In genomic region chr9:108153516-108154448, GRCm38 (mm10) we compare ENCODE assay signal across 12 mouse cellular contexts. TPM values are rescaled to one million over a fixed set of nuclear protein-coding genes. Genes with fewer than 3 reads are reported as not detected.
A peak's percentile ranks its signal among the peaks of the same experiment; 100 is the strongest.
DNase-seq lines count a peak whose midpoint lies in the region; ATAC-seq lines count a peak whose summit lies in the region.
"Had no signal": no experiment of that assay in that cellular context is flagged by ENCODE, and none has a peak within 500 bp of the region (broad histone marks: within the 10 kb centered on the region; RNA-seq: fewer than 3 reads in every experiment).

No protein-coding gene starts in this region.

- ATAC-seq in heart, embryonic 12.5 days (ENCODE audit: insufficient number of reproducible peaks, low FRiP score) = no peak
- ATAC-seq: liver, embryonic 12.5 days had no signal

- intact Hi-C loops in left cerebral cortex, postnatal 36 days (cut with DNase I) = loop anchor here (1.0 to 5.0 kb wide), 2 partner anchors 16 to 34 kb away; no protein-coding TSS in a partner anchor

- H3K9ac ChIP-seq in heart, embryonic 12.5 days = no peak overlapping the region
- H3K9ac ChIP-seq: hindbrain, embryonic 15.5 days; liver, embryonic 12.5 days had no signal

- H3K4me2 ChIP-seq in heart, embryonic 12.5 days = no peak overlapping the region
- H3K4me2 ChIP-seq: heart, embryonic 11.5 days; hindbrain, embryonic 15.5 days; liver, embryonic 12.5 days had no signal

- H3K27me3 ChIP-seq in heart, embryonic 12.5 days (replicated peaks) = no peaks in the 10 kb centered on the region; the same call in 1 of the 2 replicates
- H3K27me3 ChIP-seq: hindbrain, embryonic 15.5 days had no signal

- DNase-seq in left cerebral cortex, adult 18-20 months (ENCODE audit: low spot score in 2 of 2) = peak; percentile 65 to 74
- no peak for DNase-seq in left cerebral cortex, adult 11 months (ENCODE audit: low spot score)
- peak; percentile 92 for DNase-seq in cerebellum, adult 11 months
- peak; percentile 92 to 95 for DNase-seq in cerebellum, postnatal 36 days
- DNase-seq in left cerebral cortex, postnatal 36 days (ENCODE audit: low spot score in 2 of 2) = peak; percentile 68 to 80
- no peak for DNase-seq in adrenal gland, adult 2 months
- no peak for DNase-seq in kidney, postnatal 25 days
- DNase-seq: lung, postnatal 4 days had no signal

- no peak overlapping the region for H3K27ac ChIP-seq in heart, embryonic 12.5 days (ENCODE audit: poor library complexity, severe bottlenecking)
- H3K27ac ChIP-seq: hindbrain, embryonic 15.5 days; liver, embryonic 12.5 days had no signal

- 73% methylated on average over 12 of the region's 12 CpGs for WGBS in heart, embryonic 12.5 days

- no peaks in the 10 kb centered on the region for H3K4me1 ChIP-seq in heart, embryonic 12.5 days (replicated peaks)
- H3K4me1 ChIP-seq: hindbrain, embryonic 15.5 days; liver, embryonic 12.5 days had no signal

- H3K9me3 ChIP-seq in heart, embryonic 12.5 days (replicated peaks) = 0 out of 2 replicates have a peak, but pooled peaks cover 7% of the 10 kb centered on the region
- H3K9me3 ChIP-seq: hindbrain, embryonic 15.5 days; liver, embryonic 12.5 days had no signal

- no peak overlapping the region for H3K4me3 ChIP-seq in heart, embryonic 12.5 days
- H3K4me3 ChIP-seq: hindbrain, embryonic 15.5 days; liver, embryonic 12.5 days had no signal

- H3K36me3 ChIP-seq in heart, embryonic 12.5 days = no peaks in the 10 kb centered on the region
- H3K36me3 ChIP-seq: hindbrain, embryonic 15.5 days; liver, embryonic 12.5 days had no signal

RNA-seq across cellular contexts. Expression of gene Bsn, which starts 36.4 kb away (rescaled TPM):
- 100 to 1,000 TPM; 243 to 246 TPM for total RNA-seq in left cerebral cortex, adult 18-20 months (2021)
- total RNA-seq in left cerebral cortex, postnatal 36 days (2021) = 100 to 1,000 TPM; 269 to 307 TPM
- 1 to 10 TPM; 5.0 to 5.2 TPM for total RNA-seq in adrenal gland, adult 2 months (2021)
- 4.1 and 4.3 TPM in 2 replicates for polyA plus RNA-seq in adrenal gland, adult 2 months (2012; rRNA removed)
- polyA plus RNA-seq in heart, embryonic 12.5 days (2016; fragmentation: Nextera tagmentation; extraction: Ambion mirVana) = 0.39 and 0.50 TPM in 2 replicates

RNA-seq across cellular contexts. Expression of gene Apeh, which starts 59.4 kb away (rescaled TPM):
- total RNA-seq in left cerebral cortex, adult 18-20 months (2021) = 10 to 100 TPM; 29.2 to 32.2 TPM
- total RNA-seq in left cerebral cortex, postnatal 36 days (2021) = 10 to 100 TPM; 23.9 to 39.4 TPM
- total RNA-seq in adrenal gland, adult 2 months (2021) = 10 to 100 TPM; 90.2 to 91.6 TPM
- 96.2 and 121 TPM in 2 replicates for polyA plus RNA-seq in adrenal gland, adult 2 months (2012; rRNA removed)
- 48.0 and 51.1 TPM in 2 replicates for polyA plus RNA-seq in heart, embryonic 12.5 days (2016; fragmentation: Nextera tagmentation; extraction: Ambion mirVana)

Comparison
In these comparisons a context has a peak if more than half of its experiments do, and no peak if none do; other contexts are left out.
1. DNase-seq: peak in left cerebral cortex, adult 18-20 months (2 of 2), cerebellum, adult 11 months (single experiment), cerebellum, postnatal 36 days (2 of 2) and left cerebral cortex, postnatal 36 days (2 of 2); none in left cerebral cortex, adult 11 months (single experiment), adrenal gland, adult 2 months (single experiment) and kidney, postnatal 25 days (0 of 2).
2. RNA of gene Bsn, which starts 36.4 kb away (total RNA-seq): 269 to 307 TPM in left cerebral cortex, postnatal 36 days and 243 to 246 TPM in left cerebral cortex, adult 18-20 months; 5.0 to 5.2 TPM in adrenal gland, adult 2 months; every median in the first group is over 10 times any median in the second.